16 mouse cellular contexts compared by ENCODE assay signal in the genomic region with DNA sequence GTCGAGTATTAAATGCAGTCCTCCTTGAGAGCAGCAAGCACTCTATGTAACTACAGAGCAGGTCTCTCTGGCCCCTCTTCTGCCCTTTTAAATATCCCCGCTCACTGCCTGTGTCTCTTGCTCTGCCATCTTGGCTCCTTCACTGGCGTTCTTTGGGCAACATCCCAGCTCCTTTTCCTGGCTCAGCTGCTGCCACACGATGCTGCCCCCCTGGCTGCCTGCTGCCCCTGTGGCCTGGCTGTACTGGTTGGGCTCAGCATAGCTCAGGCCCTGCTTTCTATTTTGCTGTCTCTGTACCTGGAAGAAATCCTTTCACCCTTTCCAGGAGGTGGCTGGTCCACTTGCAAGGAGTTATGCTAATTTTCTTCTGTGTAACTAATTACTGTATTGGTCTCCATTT. TPM values are rescaled to one million over a fixed set of nuclear protein-coding genes. Genes with fewer than 3 reads are reported as not detected.
A peak's percentile ranks its signal among the peaks of the same experiment; 100 is the strongest.
DNase-seq lines count a peak whose midpoint lies in the region; ATAC-seq and TF ChIP-seq lines count a peak whose summit lies in the region.
"Had no signal": no experiment of that assay in that cellular context is flagged by ENCODE, and none has a peak within 500 bp of the region (broad histone marks: within the 10 kb centered on the region; RNA-seq: fewer than 3 reads in every experiment).

No protein-coding gene starts in this region.

- no peaks in the 10 kb centered on the region for H3K9me3 ChIP-seq in hindbrain, embryonic 14.5 days (ENCODE audit: control insufficient read depth, low read length)
- H3K9me3 ChIP-seq in hindbrain, embryonic 12.5 days (replicated peaks) = no peaks in the 10 kb centered on the region
- no peaks in the 10 kb centered on the region for H3K9me3 ChIP-seq in midbrain, postnatal 0 days (ENCODE audit: low read length)
- H3K9me3 ChIP-seq in midbrain, embryonic 11.5 days (ENCODE audit: control insufficient read depth, low read length) = no peaks in the 10 kb centered on the region
- H3K9me3 ChIP-seq: embryonic facial prominence, embryonic 12.5 days; forebrain, embryonic 10.5 days; heart, embryonic 10.5 days had no signal

- no peak overlapping the region for H3K9ac ChIP-seq in hindbrain, embryonic 14.5 days
- H3K9ac ChIP-seq in hindbrain, embryonic 12.5 days = no peak overlapping the region
- no peak overlapping the region for H3K9ac ChIP-seq in midbrain, postnatal 0 days (replicated peaks; ENCODE audit: low read length, poor library complexity, severe bottlenecking)
- H3K9ac ChIP-seq in midbrain, embryonic 11.5 days (ENCODE audit: low read length) = no peak overlapping the region
- H3K9ac ChIP-seq: embryonic facial prominence, embryonic 12.5 days; lung, embryonic 14.5 days had no signal

- peak; percentile 24 for DNase-seq in adrenal gland, postnatal 10 days
- no peak for DNase-seq in adrenal gland, adult 18-20 months (ENCODE audit: low spot score in 2 of 2)
- no peak for DNase-seq in hindbrain, embryonic 14.5 days (ENCODE audit: low spot score)
- DNase-seq in midbrain, postnatal 0 days (ENCODE audit: low spot score) = peak; percentile 63
- no peak for DNase-seq in midbrain, embryonic 11.5 days (ENCODE audit: low spot score, missing footprints)
- DNase-seq in skeletal muscle tissue, adult 2 months (ENCODE audit: low read depth, low spot score) = peak; percentile 74
- DNase-seq: adrenal gland, adult 2 months; kidney, adult 9 months; lung, embryonic 14.5 days; spleen, adult 18-20 months had no signal

- ATAC-seq in hindbrain, embryonic 14.5 days (ENCODE audit: low FRiP score) = no peak
- no peak for ATAC-seq in hindbrain, embryonic 12.5 days (ENCODE audit: low FRiP score)
- no peak for ATAC-seq in midbrain, postnatal 0 days (ENCODE audit: low FRiP score)
- no peak for ATAC-seq in midbrain, embryonic 11.5 days (ENCODE audit: low FRiP score)
- no peak for ATAC-seq in megakaryocyte-erythroid progenitor cell, adult 5-6 weeks (replicated peaks; ENCODE audit: low FRiP score, low TSS enrichment, poor library complexity, severe bottlenecking)

- H3K27me3 ChIP-seq in hindbrain, embryonic 14.5 days (ENCODE audit: control insufficient read depth, insufficient read depth, low read length) = no peaks in the 10 kb centered on the region
- H3K27me3 ChIP-seq in hindbrain, embryonic 12.5 days = no peaks in the 10 kb centered on the region
- no peaks in the 10 kb centered on the region for H3K27me3 ChIP-seq in midbrain, postnatal 0 days (ENCODE audit: insufficient read depth, low read length)
- no peaks in the 10 kb centered on the region for H3K27me3 ChIP-seq in midbrain, embryonic 11.5 days (ENCODE audit: control insufficient read depth, insufficient read depth, low read length)
- H3K27me3 ChIP-seq: embryonic facial prominence, embryonic 12.5 days had no signal

- 72% methylated on average over 4 of the region's 4 CpGs for WGBS in hindbrain, embryonic 14.5 days
- WGBS in hindbrain, embryonic 12.5 days = 84% methylated on average over 4 of the region's 4 CpGs
- WGBS in midbrain, postnatal 0 days = 77% methylated on average over 4 of the region's 4 CpGs
- WGBS in midbrain, embryonic 11.5 days = 90% methylated on average over 4 of the region's 4 CpGs

- H3K36me3 ChIP-seq in hindbrain, embryonic 14.5 days (replicated peaks; ENCODE audit: control insufficient read depth, insufficient read depth) = peaks cover 76% of the 10 kb centered on the region
- H3K36me3 ChIP-seq in hindbrain, embryonic 12.5 days = peaks cover 63% of the 10 kb centered on the region
- peaks cover 30% of the 10 kb centered on the region for H3K36me3 ChIP-seq in midbrain, postnatal 0 days (ENCODE audit: insufficient read depth, low read length)
- H3K36me3 ChIP-seq in midbrain, embryonic 11.5 days (ENCODE audit: control insufficient read depth, insufficient read depth, low read length) = peaks cover 18% of the 10 kb centered on the region
- H3K36me3 ChIP-seq: embryonic facial prominence, embryonic 12.5 days; heart, embryonic 10.5 days had no signal

- H3K4me1 ChIP-seq in hindbrain, embryonic 14.5 days (replicated peaks; ENCODE audit: control insufficient read depth, insufficient read depth, low read length) = peaks cover 13% of the 10 kb centered on the region; the same call in 1 of the 2 replicates
- peaks cover 16% of the 10 kb centered on the region for H3K4me1 ChIP-seq in hindbrain, embryonic 12.5 days
- H3K4me1 ChIP-seq in midbrain, postnatal 0 days (ENCODE audit: insufficient read depth, low read length) = no peaks in the 10 kb centered on the region; the same call in 1 of the 2 replicates
- H3K4me1 ChIP-seq in midbrain, embryonic 11.5 days (ENCODE audit: control insufficient read depth, insufficient read depth, low read length) = no peaks in the 10 kb centered on the region
- H3K4me1 ChIP-seq: embryonic facial prominence, embryonic 12.5 days; forebrain, embryonic 10.5 days had no signal

- TF ChIP-seq CTCF in midbrain, postnatal 0 days (IDR thresholded peaks at IDR 0.05) = no peak

- H3K27ac ChIP-seq in hindbrain, embryonic 14.5 days = peak overlapping the region; percentile 17; the same call in 1 of the 2 replicates
- H3K27ac ChIP-seq in hindbrain, embryonic 12.5 days = no peak overlapping the region
- no peak overlapping the region for H3K27ac ChIP-seq in midbrain, postnatal 0 days (ENCODE audit: low read depth, low read length)
- H3K27ac ChIP-seq in midbrain, embryonic 11.5 days (ENCODE audit: low read depth, low read length) = no peak overlapping the region
- H3K27ac ChIP-seq: embryonic facial prominence, embryonic 12.5 days; forebrain, embryonic 10.5 days; heart, embryonic 10.5 days had no signal

- no peak overlapping the region for H3K4me3 ChIP-seq in hindbrain, embryonic 14.5 days (replicated peaks; ENCODE audit: low read length)
- no peak overlapping the region for H3K4me3 ChIP-seq in hindbrain, embryonic 12.5 days
- no peak overlapping the region for H3K4me3 ChIP-seq in midbrain, postnatal 0 days (ENCODE audit: low read depth, low read length)
- H3K4me3 ChIP-seq in midbrain, embryonic 11.5 days (ENCODE audit: low read depth, low read length) = no peak overlapping the region
- H3K4me3 ChIP-seq: embryonic facial prominence, embryonic 12.5 days; forebrain, embryonic 10.5 days; heart, embryonic 10.5 days; myocyte had no signal

- no peak overlapping the region for H3K4me2 ChIP-seq in hindbrain, embryonic 14.5 days (replicated peaks)
- no peak overlapping the region for H3K4me2 ChIP-seq in hindbrain, embryonic 12.5 days (replicated peaks)
- no peak overlapping the region for H3K4me2 ChIP-seq in midbrain, postnatal 0 days (ENCODE audit: low read depth, low read length, poor library complexity, severe bottlenecking)
- H3K4me2 ChIP-seq in midbrain, embryonic 11.5 days = no peak overlapping the region
- H3K4me2 ChIP-seq: embryonic facial prominence, embryonic 12.5 days; lung, embryonic 14.5 days had no signal

RNA-seq across cellular contexts. Expression of a gene that starts 41.8 kb away (rescaled TPM):
- 1 to 10 TPM; 4.5 to 8.8 TPM for total RNA-seq in adrenal gland, postnatal 10 days (2021)
- 1 to 10 TPM; 1.7 to 1.8 TPM for total RNA-seq in adrenal gland, adult 18-20 months (2021)
- polyA plus RNA-seq in hindbrain, embryonic 14.5 days (2014; fragmentation: Nextera tagmentation; extraction: Ambion mirVana) = 202 and 220 TPM in 2 replicates
- polyA plus RNA-seq in hindbrain, embryonic 12.5 days (2016; fragmentation: Nextera tagmentation; extraction: Ambion mirVana) = 135 and 156 TPM in 2 replicates
- total RNA-seq in midbrain, postnatal 0 days (2014; rRNA removed) = 334 and 374 TPM in 2 replicates
- 232 and 234 TPM in 2 replicates for polyA plus RNA-seq in midbrain, postnatal 0 days (2015; fragmentation: Nextera tagmentation; extraction: Ambion mirVana)
- polyA plus RNA-seq in midbrain, embryonic 11.5 days (2014; fragmentation: Nextera tagmentation; extraction: Ambion mirVana) = 81.4 and 89.1 TPM in 2 replicates
- total RNA-seq in megakaryocyte-erythroid progenitor cell, adult 5-6 weeks (2014; fragmentation: Nextera tagmentation) = not detected in 2 replicates
- total RNA-seq in megakaryocyte-erythroid progenitor cell, adult 5-6 weeks (2017) = not detected in 2 replicates

Comparison
In these comparisons a context has a peak if more than half of its experiments do, and no peak if none do; other contexts are left out.
1. DNase-seq: peak in adrenal gland, postnatal 10 days (single experiment), midbrain, postnatal 0 days (single experiment) and skeletal muscle tissue, adult 2 months (single experiment); none in adrenal gland, adult 18-20 months (0 of 2), hindbrain, embryonic 14.5 days (single experiment) and midbrain, embryonic 11.5 days (single experiment).
2. RNA of a gene that starts 41.8 kb away (total RNA-seq): 334 to 374 TPM in midbrain, postnatal 0 days; 4.5 to 8.8 TPM in adrenal gland, postnatal 10 days, 1.7 to 1.8 TPM in adrenal gland, adult 18-20 months and not detected in megakaryocyte-erythroid progenitor cell, adult 5-6 weeks; every median in the first group is over 10 times any median in the second.